Mouse (Mus musculus) urinary bladder, postnatal 4 days (tissue): Measurements from ENCODE around the gene Klhl24.

Experiments used
- DNase-seq, 2 experiments: peaks; one replicate each; pipeline ENCODE4 v3.0.0; 2021 to 2022; ENCODE audit warnings: low spot score in 2 of 2

Gene Klhl24

DNA sequence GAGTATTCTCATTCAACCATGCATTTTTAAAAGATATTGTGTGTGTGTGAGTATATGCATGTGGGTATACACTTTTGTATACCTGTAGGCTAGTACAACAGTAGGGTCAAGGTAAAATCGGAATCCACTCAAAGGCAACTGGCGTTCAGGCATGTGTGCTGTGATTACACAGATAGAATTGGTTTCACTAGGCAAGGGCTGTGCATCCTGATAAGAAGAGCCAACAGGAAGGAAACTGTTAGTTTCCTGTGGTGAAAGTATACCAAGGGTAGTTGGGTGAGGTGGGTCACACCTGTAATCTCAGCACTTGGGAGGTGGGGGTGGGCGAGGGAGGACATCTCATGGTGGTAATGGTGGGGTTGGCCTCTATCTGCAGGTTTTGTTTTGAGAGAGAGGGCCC is 47.2 kb downstream of the Klhl24 start:
- no peak for DNase-seq

DNA sequence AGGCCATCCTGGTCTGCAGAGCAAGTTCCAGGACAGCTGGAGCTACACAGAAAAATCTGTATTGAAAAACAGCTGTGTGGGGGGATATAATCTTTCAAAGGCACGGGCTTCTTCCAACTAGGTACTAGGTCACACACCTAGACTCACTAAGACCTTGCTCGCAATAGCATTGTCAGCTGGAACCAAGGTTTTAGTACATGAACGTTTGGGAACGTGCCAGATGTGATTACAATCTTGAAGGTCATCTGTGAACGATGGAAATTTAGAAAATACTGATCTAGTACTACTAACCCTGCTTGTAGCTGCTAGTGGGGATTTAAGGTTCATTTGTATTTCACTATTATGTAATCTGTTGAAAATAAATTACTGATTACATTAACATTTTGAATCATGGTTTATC is 54.6 kb downstream of the Klhl24 start:
- no peak for DNase-seq

DNA sequence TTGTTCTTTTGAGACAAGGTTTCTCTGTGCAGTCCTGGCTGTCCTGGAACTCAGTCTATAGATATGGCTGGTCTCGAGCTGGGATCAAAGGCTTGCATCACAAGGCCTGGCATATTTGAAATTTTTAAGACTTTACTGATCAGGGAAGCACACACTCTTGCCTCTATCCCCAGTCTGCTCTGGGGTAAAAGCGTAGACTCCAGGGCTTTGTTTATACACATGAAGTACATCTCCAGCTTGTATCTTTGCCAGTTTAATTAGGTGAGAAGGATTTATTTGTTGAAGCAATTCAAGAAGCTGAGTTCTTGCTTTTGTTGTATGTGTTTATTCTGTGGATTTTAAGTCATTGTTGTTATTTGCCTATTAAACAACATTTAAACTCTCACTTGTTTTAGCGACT is 56.4 kb downstream of the Klhl24 start:
- DNase-seq = no peak

DNA sequence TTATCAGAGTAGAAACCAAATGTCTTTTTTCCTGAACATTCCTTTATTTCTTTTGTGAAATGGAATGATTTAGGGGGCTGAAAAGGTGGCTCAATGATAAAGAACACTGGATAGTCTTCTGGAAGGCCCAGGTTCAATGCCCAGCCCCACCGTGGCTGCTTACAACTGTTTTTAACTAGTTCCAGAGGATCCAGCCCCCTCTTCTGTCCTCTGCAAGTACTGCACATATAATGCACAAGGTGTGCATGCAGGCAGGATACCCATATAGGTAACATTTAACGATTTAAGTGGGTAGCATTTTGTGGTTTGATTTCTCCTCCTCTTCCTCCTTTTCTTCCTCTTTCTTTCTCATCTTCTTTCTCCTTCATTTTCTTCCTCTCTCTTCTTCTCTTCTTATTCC is 62.8 kb downstream of the Klhl24 start:
- no peak for DNase-seq

DNA sequence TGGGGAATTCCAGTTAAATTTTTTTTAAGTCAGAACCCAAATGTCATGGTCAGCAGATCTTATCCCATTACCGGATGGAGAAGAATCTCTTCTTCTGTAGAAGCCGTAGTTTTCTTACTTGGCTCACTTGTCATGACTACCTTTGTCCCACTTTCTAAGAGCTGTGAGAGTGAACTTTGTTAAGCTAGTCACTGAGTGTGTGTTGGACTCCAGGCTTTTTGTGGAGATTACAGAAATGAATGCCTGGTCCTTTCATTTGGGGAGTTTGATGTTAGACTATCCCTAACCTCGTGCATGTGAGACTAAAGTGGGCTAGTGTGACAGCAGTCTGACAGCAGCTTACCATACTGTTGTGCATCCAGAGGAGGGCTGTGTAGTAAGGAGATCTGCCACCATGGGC is 71.7 kb downstream of the Klhl24 start:
- no peak for DNase-seq

DNA sequence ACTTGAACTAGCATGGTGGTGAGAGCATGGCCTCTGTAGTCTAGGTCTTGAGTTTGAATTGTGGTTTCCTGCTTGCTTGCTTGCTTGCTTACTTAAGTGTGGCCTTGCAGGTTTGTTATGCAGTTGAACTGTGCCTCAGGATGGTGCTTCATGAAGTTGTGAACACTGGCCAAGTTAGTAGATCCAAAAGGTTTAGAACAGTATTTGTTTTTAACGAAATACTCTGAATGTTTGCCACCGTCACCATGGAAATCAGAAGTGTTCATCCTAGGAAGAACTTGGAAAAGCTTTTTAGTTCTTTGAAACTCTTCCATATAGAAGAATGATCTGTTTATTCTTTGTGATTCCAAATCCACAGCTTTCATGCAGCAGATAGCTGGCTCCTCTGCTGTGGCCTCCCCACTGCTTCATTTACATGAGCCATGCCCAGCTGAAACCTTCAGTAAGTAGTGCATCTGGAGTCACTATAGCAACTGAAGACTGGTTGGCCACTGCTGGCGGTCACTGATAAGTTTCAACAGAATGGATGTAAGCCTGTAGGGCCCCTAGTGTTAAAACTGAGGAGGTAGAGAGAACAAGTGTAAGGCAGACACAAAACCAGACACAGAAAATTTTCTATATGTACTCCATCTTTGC is 72.2 kb downstream of the Klhl24 start:
- peak in 1 of 2 experiments; percentile 24 for DNase-seq
